Mouse (Mus musculus) spleen, adult 2 months (tissue): ENCODE data around the gene Esd.
A peak's percentile ranks its signal among the peaks of the same experiment; 100 is the strongest.

ENCODE experiments used
- CTCF ChIP-seq: fragments of 200-500 bp; IDR thresholded peaks from 2 replicates; pipeline ENCODE4 v1.5.1; 2011; ENCODE audit warnings: mild to moderate bottlenecking, inconsistent platforms; ENCODE audit not compliant: insufficient read depth, insufficient read length, insufficient replicate concordance; ENCODE audit errors: extremely low read depth
- POLR2A ChIP-seq: fragments of 200-500 bp; IDR thresholded peaks from 2 replicates; pipeline ENCODE4 v1.6.1; 2011; ENCODE audit warnings: low read depth, low read length, inconsistent platforms

DNA sequence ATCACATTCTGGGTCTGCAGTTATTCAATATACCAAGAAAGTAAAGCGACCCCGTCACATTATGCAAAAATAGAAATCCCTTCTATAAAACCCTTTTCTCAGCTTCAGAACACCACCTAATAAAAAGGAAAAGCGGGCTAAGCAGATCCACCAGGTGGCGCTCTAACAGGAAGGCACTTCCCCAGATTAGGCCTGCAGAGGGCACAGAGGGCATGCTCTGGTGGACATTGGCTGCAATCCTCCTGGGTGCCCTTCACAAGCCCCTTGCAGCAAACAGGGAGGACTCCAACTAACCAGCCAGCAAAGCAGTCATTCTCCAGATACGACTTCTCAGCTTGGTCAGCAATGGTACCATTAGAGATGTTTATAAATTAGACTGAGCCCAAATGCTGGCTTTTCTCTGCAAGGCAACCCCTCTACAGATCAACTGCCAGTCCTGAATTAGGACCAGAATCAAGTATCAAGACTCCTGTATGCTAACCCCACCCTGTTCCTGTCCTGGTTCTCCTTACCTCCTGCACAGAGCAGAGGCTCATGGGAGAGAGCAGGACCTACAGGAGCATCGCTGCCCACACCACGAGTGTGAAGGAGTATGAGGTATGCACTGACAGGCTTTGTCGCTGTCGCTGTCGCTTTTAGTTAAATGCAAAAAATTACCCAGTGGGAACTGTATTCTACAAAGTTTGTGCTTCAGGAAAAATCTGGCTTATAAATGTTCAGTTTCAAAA, 32.3 kb downstream of the Esd start:
- TF ChIP-seq CTCF (peak; percentile 90; the same call in 1 of the 2 replicates), POLR2A (no peak)
